Mouse (Mus musculus) gastrocnemius, postnatal 4 days (tissue): ENCODE measurements at regions not wholly inside any gene's neighbourhood (a gene's known extent, or its start where the extent isn't known, plus 50 kb on each side); places are given as distances from the start of the nearest gene placed in this dataset.

Experiments
- DNase-seq, 2 experiments: peaks; one replicate each; pipeline ENCODE4 v3.0.0; 2021 to 2022; ENCODE audit warnings: low spot score in 2 of 2, mixed read lengths in 2 of 2

DNA sequence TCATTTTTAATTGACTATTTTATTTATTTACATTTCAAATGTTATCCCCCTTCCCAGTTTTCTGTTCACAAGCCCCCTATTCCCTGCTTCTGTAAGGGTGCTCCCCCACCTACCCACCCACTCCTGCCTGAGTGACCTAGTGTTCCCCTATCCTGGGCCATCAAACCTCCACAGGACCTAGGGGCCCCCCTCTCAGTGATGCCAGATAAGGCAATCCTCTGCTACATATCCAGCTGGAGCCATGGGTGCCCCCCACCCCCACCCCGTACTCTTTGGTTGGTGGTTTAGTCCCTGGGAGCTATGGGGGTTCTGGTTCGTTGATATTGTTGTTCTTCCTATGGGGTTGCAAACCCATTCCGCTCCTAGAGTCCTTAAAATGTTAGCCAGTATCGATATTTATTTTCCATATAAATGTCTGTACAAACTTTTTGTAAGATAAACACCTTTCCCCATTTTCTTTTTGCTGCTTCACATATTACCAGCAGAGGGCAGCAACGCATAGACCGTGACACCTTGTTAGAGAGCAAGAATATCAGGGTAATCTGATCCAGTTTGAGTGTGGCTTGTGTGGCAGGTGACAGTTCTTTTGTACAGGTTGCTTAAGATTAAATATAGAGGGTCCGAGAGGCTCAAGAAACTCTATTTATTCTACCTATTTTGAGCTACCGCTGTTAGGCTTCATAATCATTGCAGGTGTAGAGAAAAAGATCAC lies 177.2 kb upstream of the Scn7a start:
- peak in 1 of 2 experiments; percentile 8 for DNase-seq

DNA sequence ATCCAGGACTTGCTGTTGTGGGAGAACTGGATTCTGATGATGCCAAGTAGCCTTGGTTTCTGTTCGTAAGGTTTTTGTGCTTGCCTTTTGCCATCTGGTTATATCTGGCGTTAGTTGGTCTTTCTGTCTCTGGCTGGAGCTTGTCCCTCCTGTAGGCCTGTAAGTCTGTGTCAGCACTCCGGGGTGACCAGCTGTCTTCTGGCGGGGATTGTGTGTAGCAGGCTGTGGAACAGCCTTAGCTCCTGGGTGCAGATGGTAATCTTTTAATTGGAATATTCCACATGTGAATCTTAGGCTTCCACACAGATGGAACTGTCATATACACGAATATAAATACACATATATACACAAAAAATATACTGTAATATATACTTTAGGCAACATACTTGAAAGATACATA lies 156.5 kb upstream of the Scn7a start:
- DNase-seq = no peak

DNA sequence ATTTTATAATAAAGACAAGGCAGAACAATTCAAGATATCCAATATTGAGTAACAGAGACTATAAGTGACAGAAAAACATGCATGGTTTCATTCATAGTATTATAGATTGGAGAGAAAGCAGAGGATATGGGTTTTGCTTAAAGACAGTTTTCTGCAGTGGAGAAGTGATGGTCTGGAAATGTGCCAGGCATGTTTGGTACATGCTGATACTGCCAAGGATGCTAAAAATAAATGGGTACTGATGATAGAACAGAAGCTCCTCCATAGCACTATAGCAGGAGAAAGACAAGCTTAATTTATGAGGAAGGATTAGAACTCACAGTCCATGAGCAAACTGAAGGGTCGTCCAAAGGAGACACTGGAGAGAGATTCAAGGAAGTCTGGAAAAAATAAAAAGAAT lies 113.3 kb upstream of the Scn7a start:
- no peak for DNase-seq

DNA sequence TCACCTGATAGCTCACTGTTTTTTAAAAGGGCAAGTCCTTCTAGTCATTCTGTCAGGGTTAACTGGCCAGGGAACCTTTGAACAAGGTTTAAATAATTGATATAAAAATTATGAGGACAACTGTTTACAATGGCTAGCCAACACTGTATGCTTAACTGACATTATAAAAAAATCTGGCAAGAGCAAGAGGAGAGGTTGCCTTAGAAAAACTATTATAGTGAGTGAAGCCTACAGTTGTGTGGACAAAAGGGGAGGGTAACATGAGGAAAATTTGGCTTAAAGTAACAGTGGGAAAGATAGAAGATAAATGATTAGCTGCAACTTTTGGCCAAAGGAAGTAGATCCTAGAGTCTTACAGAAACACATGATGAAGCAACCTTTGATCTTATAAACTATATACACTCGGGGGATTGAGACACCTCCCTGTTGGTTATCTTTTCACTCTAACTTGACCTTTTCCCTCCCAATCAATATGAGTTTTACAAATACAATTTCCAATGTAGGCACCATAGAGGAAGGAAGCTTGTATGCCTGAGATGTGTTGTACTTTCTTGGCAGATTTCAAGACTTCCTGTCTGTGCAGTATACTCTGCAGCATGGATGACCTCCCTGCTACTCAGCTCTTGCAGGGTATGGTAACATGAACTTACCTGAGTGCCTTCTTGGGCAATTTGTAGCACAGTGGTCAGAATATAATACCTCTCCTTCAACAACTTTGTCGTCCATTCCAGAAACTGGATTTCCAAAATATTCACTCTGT lies 82.9 kb upstream of the Scn7a start:
- DNase-seq = no peak
